Mouse (Mus musculus): Measurements from ENCODE around the gene Atp13a3.
A peak's percentile ranks its signal among the peaks of the same experiment; 100 is the strongest.
"Not testable (repeated sequence)": the region's sequence is repeated elsewhere in the genome, so short reads cannot be mapped to it uniquely, and the experiment has no call there.

The Atp13a3 gene

GRCm38 (mm10) chr16:30410914-30411313 lies 5.1 kb upstream of the Atp13a3 start:
- no peak for DNase-seq

GRCm38 (mm10) chr16:30407513-30407912 lies 1.7 kb upstream of the Atp13a3 start:
- DNase-seq = no peak

- DNase-seq = no peak
Measured at GRCm38 (mm10) chr16:30403528-30403927, 2.2 kb downstream of the Atp13a3 start.

- DNase-seq = peak; percentile 23
Measured at GRCm38 (mm10) chr16:30397127-30398057, 8.4 kb downstream of the Atp13a3 start.

GRCm38 (mm10) chr16:30395136-30395535 lies 10.6 kb downstream of the Atp13a3 start:
- DNase-seq = no peak

- peak; percentile 21 for DNase-seq
Measured at GRCm38 (mm10) chr16:30390650-30391340, 15.0 kb downstream of the Atp13a3 start.

GRCm38 (mm10) chr16:30389831-30390649 lies 15.7 kb downstream of the Atp13a3 start:
- DNase-seq = peak; percentile 71

GRCm38 (mm10) chr16:30389210-30389684 lies 16.5 kb downstream of the Atp13a3 start:
- peak; percentile 27 for DNase-seq

- DNase-seq = peak; percentile 92
Measured at GRCm38 (mm10) chr16:30388522-30389209, 17.1 kb downstream of the Atp13a3 start.

GRCm38 (mm10) chr16:30387871-30388460 lies 17.8 kb downstream of the Atp13a3 start:
- peak; percentile 47 for DNase-seq

GRCm38 (mm10) chr16:30386911-30387439 lies 18.8 kb downstream of the Atp13a3 start:
- no peak for DNase-seq

GRCm38 (mm10) chr16:30385531-30385930 lies 20.2 kb downstream of the Atp13a3 start:
- no peak for DNase-seq

GRCm38 (mm10) chr16:30376237-30376636 lies 29.5 kb downstream of the Atp13a3 start:
- no peak for DNase-seq

- DNase-seq = no peak
Measured at GRCm38 (mm10) chr16:30374927-30375326, 30.8 kb downstream of the Atp13a3 start.

- peak; percentile 73 for DNase-seq
Measured at GRCm38 (mm10) chr16:30374266-30374665, 31.5 kb downstream of the Atp13a3 start.

GRCm38 (mm10) chr16:30373286-30373685 lies 32.5 kb downstream of the Atp13a3 start:
- not testable (repeated sequence) for DNase-seq

- DNase-seq = no peak
Measured at GRCm38 (mm10) chr16:30367395-30367794, 38.4 kb downstream of the Atp13a3 start.

- DNase-seq = no peak
Measured at GRCm38 (mm10) chr16:30364604-30365003, 41.2 kb downstream of the Atp13a3 start.

- no peak for DNase-seq
Measured at GRCm38 (mm10) chr16:30362528-30362927, 43.2 kb downstream of the Atp13a3 start.

GRCm38 (mm10) chr16:30353489-30353888 lies 52.3 kb downstream of the Atp13a3 start:
- DNase-seq = not testable (repeated sequence)

GRCm38 (mm10) chr16:30314236-30314635 lies 91.5 kb downstream of the Atp13a3 start:
- DNase-seq = no peak
